Mouse (Mus musculus) ES-E14 (cell line): ENCODE measurements around the gene Otop2.
A peak's percentile ranks its signal among the peaks of the same experiment; 100 is the strongest.

Source experiments
- CHD2 ChIP-seq: IDR thresholded peaks from 2 replicates; pipeline ENCODE4 v1.6.1; 2014; ENCODE audit warnings: mild to moderate bottlenecking, low read depth, low read length, inconsistent platforms
- HCFC1 ChIP-seq: IDR thresholded peaks from 2 replicates; pipeline ENCODE4 v1.6.1; 2012; ENCODE audit warnings: low read length, inconsistent platforms, borderline replicate concordance; ENCODE audit not compliant: insufficient read depth
- ZC3H11A ChIP-seq: IDR thresholded peaks from 2 replicates; pipeline ENCODE4 v1.6.1; 2012; ENCODE audit warnings: low read depth, mild to moderate bottlenecking, inconsistent platforms, low read length, borderline replicate concordance
- ZNF384 ChIP-seq: IDR thresholded peaks from 2 replicates; pipeline ENCODE4 v1.6.1; 2012; ENCODE audit warnings: low read depth, low read length, inconsistent platforms

- TF ChIP-seq HCFC1 (no peak), ZNF384 (no peak), CHD2 (no peak), ZC3H11A (0 out of 2 replicates have a peak, but pooled peaks have one; percentile 8)
Observed at GRCm38 (mm10) chr11:115300745-115301144, 6.2 kb upstream of the Otop2 start.
